Mouse (Mus musculus) midbrain, embryonic 11.5 days (tissue): ENCODE data around the gene Zfp526. TPM values are rescaled to one million over a fixed set of nuclear protein-coding genes. Genes with fewer than 3 reads are reported as not detected.
A peak's percentile ranks its signal among the peaks of the same experiment; 100 is the strongest.

Experiments used
- ATAC-seq: fragments of 200-750 bp; cut with Nextera tagmentation; 2 replicates; pipeline ENCODE4 v1.8.0; 2017; ENCODE audit warnings: moderate TSS enrichment, moderate library complexity; ENCODE audit not compliant: low FRiP score
- DNase-seq: peaks from one replicate; pipeline ENCODE4 v3.0.0; 2015; ENCODE audit warnings: low spot score; ENCODE audit errors: missing footprints
- H3K27ac ChIP-seq: fragments of 300-500 bp; sonication (generic); 2 replicates; pipeline ENCODE4 v1.5.1; 2014; ENCODE audit warnings: low read depth, low read length
- H3K27me3 ChIP-seq: fragments of 300-500 bp; sonication (generic); 2 replicates; pipeline ENCODE4 v1.6.1; 2014; ENCODE audit warnings: mild to moderate bottlenecking, low read length, moderate library complexity, mixed read lengths; ENCODE audit not compliant: control insufficient read depth, insufficient read depth
- H3K36me3 ChIP-seq: fragments of 300-500 bp; sonication (generic); 2 replicates; pipeline ENCODE4 v1.6.1; 2014; ENCODE audit warnings: mild to moderate bottlenecking, low read length, moderate library complexity, mixed read lengths; ENCODE audit not compliant: control insufficient read depth, insufficient read depth
- H3K4me1 ChIP-seq: fragments of 300-500 bp; sonication (generic); 2 replicates; pipeline ENCODE4 v1.6.1; 2014; ENCODE audit warnings: low read length; ENCODE audit not compliant: control insufficient read depth, insufficient read depth
- H3K4me2 ChIP-seq: fragments of 300-500 bp; sonication (generic); 2 replicates; pipeline ENCODE4 v1.6.1; 2014; ENCODE audit warnings: mild to moderate bottlenecking, moderate library complexity
- H3K4me3 ChIP-seq: fragments of 300-500 bp; sonication (generic); 2 replicates; pipeline ENCODE4 v1.5.1; 2014; ENCODE audit warnings: low read depth, low read length
- H3K9ac ChIP-seq: fragments of 300-500 bp; sonication (generic); 2 replicates; pipeline ENCODE4 v1.6.1; 2014; ENCODE audit warnings: low read length
- H3K9me3 ChIP-seq: fragments of 300-500 bp; sonication (generic); 2 replicates; pipeline ENCODE4 v1.6.1; 2016; ENCODE audit warnings: low read length; ENCODE audit not compliant: control insufficient read depth
- WGBS: fragments of 180-500 bp; shearing (Covaris S2); extraction: QIAGEN DNeasy Blood & Tissue Kit; methylation state at CpG from one replicate; pipeline ENCODE4 v1.1.7; 2014; 5-methylcytosine and 5-hydroxymethylcytosine counted together
- polyA plus RNA-seq: library from polyadenylated mRNA; unstranded; fragments of >200 nt; fragmentation: Nextera tagmentation; extraction: Ambion mirVana; gene quantifications from 2 replicates; pipeline ENCODE4 v1.2.1, GENCODE M21; 2014

Gene Zfp526
- polyA plus RNA-seq, 1 experiment from 2014 or later, result 3.2 TPM

DNA sequence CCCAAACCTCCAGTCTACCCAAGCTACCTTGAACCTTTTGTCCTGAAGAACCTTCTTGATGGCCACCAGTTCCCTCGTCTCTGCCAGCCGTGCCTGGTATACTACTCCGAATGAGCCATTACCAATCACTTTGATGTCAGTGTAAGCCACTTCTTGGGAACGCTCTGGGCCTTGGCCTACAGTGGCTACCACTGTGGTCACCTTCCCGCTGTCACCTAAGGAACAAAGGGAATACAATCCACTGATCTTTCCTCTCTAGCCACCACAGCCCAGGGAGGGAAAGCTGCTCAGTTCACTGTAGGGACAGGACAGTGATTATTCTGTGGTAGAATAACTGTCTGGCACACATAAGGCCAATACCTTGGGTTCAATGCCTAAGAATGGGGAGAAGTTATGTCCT, 14.3 kb downstream of the Zfp526 start:
- H3K36me3 ChIP-seq, result peaks cover 16% of the 10 kb centered on the region
- no peak for ATAC-seq
- no peak overlapping the region for H3K27ac ChIP-seq
- peaks cover 15% of the 10 kb centered on the region for H3K4me1 ChIP-seq
- H3K4me2 ChIP-seq, result no peak overlapping the region
- 96% methylated on average over 5 of the region's 5 CpGs for WGBS
- DNase-seq, result peak; percentile 19
- no peak overlapping the region for H3K9ac ChIP-seq
- H3K9me3 ChIP-seq, result no peaks in the 10 kb centered on the region
- H3K4me3 ChIP-seq, result no peak overlapping the region
- no peaks in the 10 kb centered on the region for H3K27me3 ChIP-seq

DNA sequence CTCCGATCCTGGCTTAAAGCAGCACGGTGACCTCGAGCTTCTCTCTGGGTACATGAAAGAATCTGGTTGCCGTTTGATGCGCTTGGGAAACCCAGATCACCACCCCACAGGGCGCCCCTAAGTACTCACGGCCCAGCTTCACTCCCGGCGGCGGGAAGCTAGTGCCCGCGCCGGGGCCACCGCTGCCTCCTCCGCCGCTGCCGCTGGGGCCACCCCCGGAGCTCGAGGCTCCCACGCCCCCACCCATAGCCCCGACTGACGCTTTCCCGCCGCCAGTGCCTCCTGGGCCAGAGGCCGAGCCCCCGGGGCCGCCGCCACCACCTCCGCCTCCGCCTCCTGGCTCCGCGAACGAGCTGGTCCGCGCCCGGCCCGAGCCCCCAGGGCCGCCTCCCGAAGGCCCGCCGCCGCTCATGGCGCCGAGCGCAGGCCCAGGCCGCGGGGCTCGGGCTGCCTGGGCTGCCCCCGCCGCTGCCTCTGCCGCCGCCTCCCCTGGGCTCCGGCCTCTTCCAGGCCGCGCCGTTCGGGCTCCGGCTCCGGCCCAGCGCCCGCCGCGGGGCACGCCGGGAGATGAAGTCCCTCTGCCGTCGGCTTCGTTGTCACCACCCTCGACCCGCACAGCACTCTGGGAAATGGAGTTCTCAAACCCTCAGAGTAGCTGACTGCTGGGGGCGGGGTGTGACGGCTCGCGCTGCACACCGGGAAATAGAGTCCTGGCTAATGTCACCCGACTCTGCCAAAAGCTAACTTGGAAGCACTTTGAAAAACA, 16.2 kb downstream of the Zfp526 start, which contains the start of gene Gsk3a:
TSS of gene Gsk3a (minus strand) at position 603 of the 766 bp plus-strand sequence.
- Histone ChIP-seq H3K9ac (peak within 1 kb of the TSS; percentile 97), H3K9me3 (no peaks in the 10 kb centered on the region), H3K4me2 (peak within 1 kb of the TSS; percentile 71), H3K36me3 (peaks cover 8% of the 10 kb centered on the region), H3K27ac (peak within 1 kb of the TSS; percentile 52), H3K4me3 (peak within 1 kb of the TSS; percentile 96), H3K27me3 (no peaks in the 10 kb centered on the region), H3K4me1 (peaks cover 15% of the 10 kb centered on the region)
- WGBS, result under 1% methylated on average over 59 of the region's 76 CpGs
- DNase-seq (peak; percentile 92), ATAC-seq (peak; percentile 86)

DNA sequence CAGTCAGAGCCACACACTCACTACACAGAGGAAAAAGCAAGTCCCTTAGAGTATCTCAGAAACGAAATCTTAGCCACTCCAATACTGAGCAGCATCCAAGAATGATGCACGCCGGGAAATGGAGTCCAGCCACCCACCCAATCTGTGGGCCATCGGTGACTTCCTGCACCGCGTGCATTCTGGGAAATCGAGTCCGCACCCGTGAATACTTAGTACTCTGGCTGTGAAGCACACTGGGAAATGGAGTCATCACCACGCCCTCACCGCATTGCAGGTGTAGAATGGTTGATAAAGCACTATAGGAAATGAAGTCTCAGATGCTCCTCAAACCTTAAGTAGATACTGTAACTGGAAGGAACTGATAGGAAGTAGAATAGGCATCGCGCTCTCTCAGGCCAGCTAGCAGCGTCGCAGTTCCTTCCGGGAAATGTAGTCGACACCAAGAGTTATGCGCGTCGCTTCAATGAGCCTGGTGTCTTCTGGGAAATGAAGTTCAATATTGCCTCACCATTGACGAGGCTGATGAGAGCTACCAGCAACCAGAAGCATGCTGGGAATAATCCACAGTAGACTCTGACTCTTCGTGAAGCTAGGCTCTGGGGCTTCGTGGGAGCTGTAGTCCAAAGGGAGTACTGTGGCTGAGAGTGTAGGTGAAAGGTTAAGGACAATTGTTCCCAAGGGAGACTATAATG, 16.9 kb downstream of the Zfp526 start:
- peak overlapping the region; percentile 96 for H3K4me3 ChIP-seq
- ATAC-seq, result peak; percentile 93
- H3K4me1 ChIP-seq, result peaks cover 15% of the 10 kb centered on the region
- DNase-seq, result peak; percentile 99
- H3K9ac ChIP-seq, result peak overlapping the region; percentile 97
- 0 out of 2 replicates have a peak overlapping the region, but pooled peaks have one; percentile 52 for H3K27ac ChIP-seq
- no peaks in the 10 kb centered on the region for H3K27me3 ChIP-seq
- H3K9me3 ChIP-seq, result no peaks in the 10 kb centered on the region
- under 1% methylated on average over 23 of the region's 23 CpGs for WGBS
- peak overlapping the region; percentile 71 for H3K4me2 ChIP-seq
- peaks cover 5% of the 10 kb centered on the region; the same call in 1 of the 2 replicates for H3K36me3 ChIP-seq

DNA sequence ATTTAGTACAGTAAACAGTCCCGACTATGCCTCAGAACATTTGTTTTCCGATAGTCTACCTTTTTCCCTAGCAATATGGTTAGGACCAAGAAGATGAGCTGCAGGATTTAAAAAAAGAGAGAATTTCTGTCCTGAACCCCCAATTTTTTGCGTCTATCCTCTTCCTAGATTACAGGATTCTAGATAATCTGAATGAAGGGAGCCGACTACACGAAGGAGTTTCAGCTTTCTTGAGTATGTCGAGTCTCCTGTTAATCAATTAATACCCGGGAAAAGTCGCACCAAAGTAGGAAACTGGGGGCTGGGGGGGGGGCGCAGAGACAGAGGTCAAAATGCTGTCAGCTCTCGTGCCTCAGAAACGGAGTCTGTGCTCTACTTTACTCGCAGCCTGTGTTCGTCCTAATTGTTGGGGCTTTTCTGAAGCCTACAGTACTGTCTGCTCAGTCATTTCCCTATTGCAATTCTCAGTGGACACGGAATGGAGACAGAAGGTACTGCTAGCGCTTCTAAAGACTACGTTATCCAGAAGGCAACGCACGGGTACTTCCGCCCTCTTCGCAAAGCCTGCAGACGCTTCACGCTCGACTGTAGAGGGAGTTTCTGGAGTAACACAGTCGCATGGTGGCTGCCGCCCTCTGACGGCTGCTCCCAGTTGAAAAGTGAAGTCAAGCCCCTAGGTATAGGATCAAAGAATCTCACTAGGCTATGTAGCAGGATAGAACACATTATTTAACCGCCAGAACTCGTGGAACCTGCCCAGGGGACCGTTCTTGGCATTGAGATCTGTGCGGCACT, 17.8 kb downstream of the Zfp526 start:
- peaks cover 3% of the 10 kb centered on the region; the same call in 1 of the 2 replicates for H3K36me3 ChIP-seq
- peak; percentile 93 for DNase-seq
- WGBS, result 5% methylated on average over 30 of the region's 30 CpGs
- H3K9me3 ChIP-seq, result no peaks in the 10 kb centered on the region
- ATAC-seq, result peak; percentile 52
- H3K4me2 ChIP-seq, result peak overlapping the region; percentile 71
- peak overlapping the region; percentile 96 for H3K4me3 ChIP-seq
- peak overlapping the region; percentile 2; the same call in 1 of the 2 replicates for H3K9ac ChIP-seq
- no peaks in the 10 kb centered on the region for H3K27me3 ChIP-seq
- H3K27ac ChIP-seq, result peak overlapping the region; percentile 25; the same call in 1 of the 2 replicates
- H3K4me1 ChIP-seq, result peaks cover 15% of the 10 kb centered on the region

DNA sequence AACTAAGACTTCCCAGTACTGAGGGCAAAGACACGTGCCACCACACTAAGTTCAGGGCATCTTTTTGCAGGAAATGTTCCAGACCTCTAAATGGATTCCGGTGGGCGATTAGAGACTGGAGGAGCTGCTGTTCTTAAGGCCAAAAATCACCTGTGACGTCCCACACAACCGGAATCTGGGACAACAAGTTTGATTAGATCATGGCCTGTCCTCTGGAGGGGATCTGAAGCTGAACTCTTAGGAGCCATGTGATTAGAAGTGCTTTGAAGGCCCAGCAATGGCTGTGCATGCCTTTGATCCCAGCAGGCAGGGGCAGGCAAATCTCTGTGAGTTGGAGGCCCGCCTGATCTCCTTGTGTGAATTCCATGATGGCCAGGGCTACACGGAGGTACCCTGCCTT, 19.4 kb downstream of the Zfp526 start:
- Histone ChIP-seq H3K4me2 (no peak overlapping the region), H3K36me3 (peaks cover 15% of the 10 kb centered on the region; the same call in 1 of the 2 replicates), H3K9me3 (no peaks in the 10 kb centered on the region), H3K4me1 (peaks cover 13% of the 10 kb centered on the region), H3K4me3 (no peak overlapping the region), H3K9ac (no peak overlapping the region), H3K27ac (no peak overlapping the region), H3K27me3 (no peaks in the 10 kb centered on the region)
- ATAC-seq (no peak), DNase-seq (no peak)
- WGBS, result 64% methylated on average over 7 of the region's 7 CpGs

DNA sequence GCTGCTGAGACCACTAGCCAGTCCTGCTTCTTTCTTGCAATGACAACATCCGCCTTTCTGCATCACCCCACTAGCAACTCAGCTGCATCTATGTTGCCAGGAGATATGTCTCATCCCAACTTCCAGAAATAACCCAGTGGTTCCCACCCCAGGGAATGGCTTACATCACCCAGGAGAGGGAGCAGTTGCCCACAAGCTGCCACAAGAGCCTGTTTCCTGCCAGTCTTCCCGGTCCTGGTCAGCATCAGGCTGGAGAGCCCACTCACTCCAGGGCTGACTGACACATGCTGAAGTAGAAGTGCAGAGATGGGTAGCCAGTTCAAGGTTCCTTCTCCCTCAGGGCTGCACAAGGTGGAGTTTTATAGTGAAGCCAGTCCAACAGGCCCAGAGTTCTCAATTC, 19.8 kb downstream of the Zfp526 start:
- no peak overlapping the region for H3K27ac ChIP-seq
- no peaks in the 10 kb centered on the region for H3K27me3 ChIP-seq
- peak; percentile 83 for DNase-seq
- no peaks in the 10 kb centered on the region for H3K9me3 ChIP-seq
- H3K36me3 ChIP-seq, result peaks cover 15% of the 10 kb centered on the region; the same call in 1 of the 2 replicates
- H3K9ac ChIP-seq, result no peak overlapping the region
- WGBS, result 39% methylated on average over 2 of the region's 2 CpGs
- ATAC-seq, result no peak
- peaks cover 9% of the 10 kb centered on the region for H3K4me1 ChIP-seq
- no peak overlapping the region for H3K4me3 ChIP-seq
- no peak overlapping the region for H3K4me2 ChIP-seq

DNA sequence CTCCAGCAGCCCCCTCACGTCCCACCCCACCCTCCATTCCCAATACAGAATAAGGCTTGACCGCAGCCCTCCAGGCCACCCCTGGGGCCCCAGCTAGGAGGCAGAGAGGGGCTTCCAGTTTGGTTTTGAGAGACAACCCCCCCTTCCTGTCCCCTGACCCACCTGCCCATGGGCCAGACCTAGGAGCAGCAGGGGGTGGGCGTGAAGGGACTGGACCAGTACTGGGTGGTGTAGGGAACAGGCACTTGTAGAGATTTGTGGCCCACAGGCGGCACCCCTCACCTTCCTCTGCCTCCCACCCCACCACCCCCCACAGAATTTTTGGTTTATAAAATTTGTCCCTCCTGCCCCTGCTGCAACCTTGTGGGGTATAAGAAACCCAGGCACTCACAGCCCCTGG, 22.1 kb downstream of the Zfp526 start:
- no peak overlapping the region for H3K4me3 ChIP-seq
- no peak overlapping the region for H3K4me2 ChIP-seq
- H3K36me3 ChIP-seq, result peaks cover 15% of the 10 kb centered on the region; the same call in 1 of the 2 replicates
- H3K27me3 ChIP-seq, result no peaks in the 10 kb centered on the region
- H3K9ac ChIP-seq, result no peak overlapping the region
- no peaks in the 10 kb centered on the region for H3K9me3 ChIP-seq
- 93% methylated on average over 4 of the region's 4 CpGs for WGBS
- peaks cover 17% of the 10 kb centered on the region for H3K4me1 ChIP-seq
- ATAC-seq, result no peak
- no peak for DNase-seq
- no peak overlapping the region for H3K27ac ChIP-seq

DNA sequence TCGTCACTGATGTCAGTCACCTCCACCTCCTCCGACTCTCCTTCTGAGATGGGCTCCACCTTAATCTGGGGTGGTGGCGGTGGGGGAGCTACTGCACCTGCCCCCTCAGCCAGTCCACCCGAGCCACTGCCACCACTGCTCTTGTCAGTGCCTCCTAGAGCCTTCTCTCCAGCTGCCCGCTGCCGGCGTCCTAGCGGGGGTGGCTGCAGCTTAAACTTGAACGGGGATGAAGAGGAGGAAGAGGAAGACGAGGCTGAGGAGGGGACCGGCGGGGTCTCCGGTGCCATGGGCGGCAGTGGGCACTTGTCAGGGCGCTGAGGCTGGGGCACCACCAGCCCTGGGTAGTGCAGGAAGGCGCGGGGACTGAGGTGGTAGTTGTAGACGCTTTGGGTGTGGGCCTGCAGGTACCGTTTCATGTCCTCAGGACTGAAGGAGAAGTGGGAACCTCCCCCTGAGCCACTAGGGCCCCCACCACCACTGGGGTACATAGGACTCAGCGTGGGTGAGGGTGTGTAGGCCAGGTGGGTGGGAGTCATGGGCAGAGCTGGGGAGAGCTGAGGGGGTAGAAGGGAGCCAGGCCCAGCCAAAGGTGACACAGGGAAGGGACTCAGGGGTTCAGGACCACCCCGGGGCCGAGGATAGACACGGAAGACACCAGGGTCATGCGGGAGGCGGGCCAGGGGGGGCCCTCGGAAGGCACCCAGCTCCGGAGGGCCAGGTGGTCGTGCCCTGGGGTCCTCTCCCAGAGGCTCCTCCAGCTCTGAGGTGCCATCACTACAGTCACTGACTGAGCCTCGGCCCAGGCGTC, 23.5 kb downstream of the Zfp526 start:
- Histone ChIP-seq H3K27ac (no peak overlapping the region), H3K4me3 (no peak overlapping the region), H3K36me3 (peaks cover 15% of the 10 kb centered on the region; the same call in 1 of the 2 replicates), H3K4me1 (peaks cover 22% of the 10 kb centered on the region), H3K9ac (no peak overlapping the region), H3K4me2 (no peak overlapping the region), H3K9me3 (no peaks in the 10 kb centered on the region), H3K27me3 (no peaks in the 10 kb centered on the region)
- no peak for DNase-seq
- no peak for ATAC-seq
- 92% methylated on average over 30 of the region's 30 CpGs for WGBS
